Mouse (Mus musculus): ENCODE data around the gene Usp3.

Gene Usp3

DNA sequence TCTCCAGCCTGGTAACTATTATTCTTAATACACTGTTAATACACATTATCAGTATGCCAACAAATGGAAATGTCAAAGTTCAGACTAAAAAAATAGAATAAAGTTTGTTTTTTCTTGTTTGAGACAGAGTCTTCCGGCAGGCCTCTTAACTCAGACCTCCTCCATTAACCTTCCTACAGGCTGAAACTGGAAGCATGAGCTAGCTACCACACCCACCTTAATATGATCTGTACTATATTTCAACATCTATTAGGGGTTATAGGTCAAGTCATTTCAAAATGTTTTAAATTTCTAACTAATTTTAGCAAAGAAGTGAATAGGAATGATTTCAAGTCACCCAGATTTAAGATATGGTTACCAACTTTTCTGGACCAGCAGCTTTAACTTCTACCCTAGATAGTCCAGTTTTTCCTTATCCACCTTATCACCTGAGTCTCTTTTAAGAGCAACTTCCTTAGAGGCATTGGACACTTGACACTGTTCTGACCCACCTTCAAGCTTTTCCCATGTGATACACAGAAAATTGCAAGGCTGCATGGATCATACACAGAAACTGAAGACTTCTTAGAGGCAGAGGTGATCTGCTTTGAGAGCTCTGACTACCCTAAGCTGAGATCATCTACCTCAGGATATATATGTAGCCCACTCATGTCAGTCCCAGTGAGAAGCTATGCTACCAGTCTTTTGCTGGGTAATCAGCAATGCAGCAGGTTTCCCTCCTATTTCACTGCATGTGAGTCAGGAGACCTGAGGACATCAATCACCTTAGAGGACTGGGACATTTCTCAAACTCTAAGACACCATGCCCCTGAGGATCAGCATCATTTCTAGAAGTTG lies 17.7 kb downstream of the Usp3 start:
- DNase-seq (ENCODE audit: extremely low spot score, low read depth, low spot score): no peak

DNA sequence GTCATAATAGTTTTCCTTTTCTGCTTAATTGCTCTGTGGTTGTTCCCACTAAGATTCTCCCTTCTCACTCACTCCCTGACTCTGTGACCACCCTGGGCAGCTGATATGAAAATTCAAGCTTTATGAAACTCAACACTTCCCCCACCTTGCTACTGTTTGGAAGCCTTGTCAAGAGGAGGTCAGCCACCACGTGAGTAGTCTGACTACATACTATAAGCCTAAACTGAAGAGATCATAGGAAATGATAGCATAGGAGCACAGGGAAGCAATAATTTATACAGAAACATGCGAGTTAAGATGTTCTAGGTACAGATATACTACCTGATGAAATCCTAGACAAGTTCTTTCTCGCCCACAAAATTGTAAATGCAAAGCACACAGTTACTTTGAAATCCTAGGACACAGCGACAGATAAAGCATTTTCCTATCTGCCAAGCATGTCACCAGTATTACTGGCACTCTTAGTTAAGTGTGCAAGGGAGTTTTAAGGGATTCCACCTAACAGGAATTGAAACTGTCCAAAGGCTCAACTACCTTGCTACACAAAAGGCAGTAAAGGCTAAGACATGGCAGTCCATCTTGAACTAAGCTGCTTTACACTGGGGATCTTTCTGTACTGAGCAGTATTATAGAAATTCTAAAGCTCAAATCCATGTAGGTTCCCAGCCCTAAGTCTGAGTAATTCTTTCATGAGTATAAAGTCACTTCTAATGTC lies 20.8 kb downstream of the Usp3 start:
- DNase-seq (ENCODE audit: extremely low spot score, low read depth, low spot score): no peak

DNA sequence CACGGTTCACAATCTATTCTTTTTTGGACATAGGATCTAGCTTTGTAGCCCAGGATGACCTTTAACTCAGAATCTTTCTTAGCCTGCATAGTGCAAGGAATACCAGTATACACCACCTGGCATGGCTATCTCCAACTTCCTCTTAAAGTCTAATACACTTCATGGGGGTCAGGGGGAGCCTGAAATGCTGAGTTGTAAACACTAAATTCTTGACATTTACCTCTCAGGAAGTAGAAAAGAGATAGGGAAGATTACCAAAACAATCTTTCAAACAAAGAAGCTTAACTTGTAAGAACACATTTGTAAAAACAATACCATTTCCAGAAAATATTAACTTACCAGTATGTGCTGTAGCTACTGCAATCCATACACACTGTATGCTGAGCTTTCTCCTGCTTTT lies 30.7 kb downstream of the Usp3 start:
- no peak for DNase-seq (ENCODE audit: extremely low spot score, low read depth, low spot score)

DNA sequence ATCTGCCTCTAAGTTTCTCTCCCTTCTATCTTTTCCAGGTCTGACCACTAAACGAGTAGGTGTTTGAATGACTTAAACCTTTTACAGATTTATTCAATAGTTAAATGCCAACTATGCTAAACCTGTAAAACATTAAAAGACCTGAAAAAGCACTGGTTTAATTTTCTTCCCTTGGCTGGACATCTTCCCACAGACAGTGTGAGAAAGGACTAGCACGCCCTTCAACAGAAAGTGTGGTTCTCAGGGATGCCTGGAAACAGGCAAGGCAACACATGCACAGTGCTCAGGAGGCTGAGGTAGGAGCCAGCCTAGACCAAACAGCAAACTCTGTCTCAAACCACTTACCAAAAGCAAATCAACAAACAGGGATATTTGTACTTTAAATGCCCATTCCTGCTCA lies 31.4 kb downstream of the Usp3 start:
- DNase-seq (ENCODE audit: extremely low spot score, low read depth, low spot score): no peak

DNA sequence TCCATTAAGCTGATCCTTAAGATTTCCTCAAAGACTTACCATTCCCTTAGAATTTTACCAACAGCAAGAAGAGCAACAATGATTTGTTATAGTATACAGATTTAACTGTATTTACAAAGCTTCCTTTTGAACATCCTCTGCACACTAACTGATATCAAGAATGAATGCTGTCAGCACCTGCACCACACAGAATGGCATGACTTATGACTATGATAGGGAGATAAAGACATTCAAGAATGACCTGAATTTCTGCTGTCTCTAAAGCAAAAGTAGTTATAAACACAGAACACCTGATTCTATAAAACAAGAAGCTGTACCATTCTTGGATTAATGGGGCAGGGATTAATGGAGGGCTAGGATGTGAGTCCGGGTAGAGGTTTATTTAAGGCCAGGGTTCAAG lies 32.2 kb downstream of the Usp3 start:
- DNase-seq (ENCODE audit: extremely low spot score, low read depth, low spot score): no peak

DNA sequence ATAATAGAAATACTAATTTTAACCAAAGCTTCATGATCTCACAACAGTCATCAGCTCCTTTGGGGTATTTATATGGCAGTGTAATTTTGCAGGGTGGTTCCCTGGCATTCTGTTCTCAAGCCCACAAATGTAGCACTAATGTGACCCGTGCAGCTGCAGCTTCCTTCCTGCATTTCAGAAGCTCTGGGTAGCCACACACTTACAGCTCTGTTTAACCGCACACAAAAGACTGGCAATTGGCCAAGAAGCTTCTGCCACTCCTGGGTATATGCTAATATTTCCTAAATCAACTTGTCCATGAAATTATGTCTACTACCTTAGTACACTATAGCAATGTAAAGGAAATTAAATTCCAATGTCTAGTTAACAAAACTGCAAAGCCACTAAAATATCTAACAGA lies 32.6 kb downstream of the Usp3 start:
- DNase-seq (ENCODE audit: extremely low spot score, low read depth, low spot score): no peak

DNA sequence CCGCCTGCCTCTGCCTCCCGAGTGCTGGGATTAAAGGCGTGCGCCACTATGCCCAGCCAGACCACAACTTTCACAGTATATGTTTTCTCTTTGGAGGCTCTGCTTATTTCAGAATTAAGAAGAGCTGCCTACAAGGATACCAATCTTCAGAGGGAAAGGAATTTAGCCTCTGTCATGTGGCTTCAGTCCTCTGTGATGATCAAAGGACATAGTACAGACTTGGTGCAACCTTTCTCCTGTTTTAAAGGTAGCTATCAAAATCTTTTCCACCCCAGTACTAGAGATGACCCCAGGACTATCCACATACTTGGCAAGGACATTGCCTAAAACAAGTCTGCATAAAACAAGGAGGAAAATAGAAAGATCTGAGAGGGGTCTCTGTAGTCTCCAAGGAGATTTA lies 34.0 kb downstream of the Usp3 start:
- no peak for DNase-seq (ENCODE audit: extremely low spot score, low read depth, low spot score)

DNA sequence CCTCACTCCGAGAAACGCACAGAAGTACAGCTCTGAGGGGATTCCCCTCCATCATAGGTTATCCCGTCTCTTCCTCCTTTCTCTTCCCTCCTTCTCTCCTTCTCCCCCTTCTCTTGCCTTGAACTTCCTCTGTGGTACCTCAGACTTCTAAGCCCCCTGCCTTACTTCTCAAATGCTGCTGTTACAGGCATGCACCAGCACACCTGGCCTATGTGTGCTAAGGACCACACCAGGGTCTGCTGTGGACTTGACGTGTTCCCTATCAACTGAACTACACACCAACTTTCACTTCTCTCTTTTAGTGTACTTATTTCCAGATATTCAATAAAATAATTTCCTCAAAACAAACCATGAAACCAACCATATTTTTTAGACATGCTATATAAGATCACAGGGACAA lies 50.2 kb downstream of the Usp3 start:
- no peak for DNase-seq (ENCODE audit: extremely low spot score, low read depth, low spot score)

DNA sequence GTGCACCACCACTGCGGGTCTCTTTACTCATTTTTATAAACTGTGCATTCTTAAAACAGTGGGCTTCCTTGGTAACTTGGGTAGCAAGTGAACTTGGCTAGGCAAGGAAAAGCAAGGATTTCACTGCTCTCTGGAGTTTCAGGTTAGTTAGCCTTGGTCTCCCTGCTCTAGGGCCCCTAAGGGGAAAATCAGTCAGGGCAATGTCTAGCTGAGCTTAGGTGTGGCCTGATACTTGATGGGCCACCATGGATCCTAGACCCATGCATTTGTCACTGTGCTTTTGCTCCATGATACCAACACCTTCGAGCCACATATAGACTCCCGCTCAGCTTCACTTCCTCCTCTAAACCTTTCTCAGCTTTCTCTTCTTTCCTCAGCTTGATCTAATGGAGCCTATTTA lies 71.3 kb downstream of the Usp3 start:
- no peak for DNase-seq (ENCODE audit: extremely low spot score, low read depth, low spot score)

DNA sequence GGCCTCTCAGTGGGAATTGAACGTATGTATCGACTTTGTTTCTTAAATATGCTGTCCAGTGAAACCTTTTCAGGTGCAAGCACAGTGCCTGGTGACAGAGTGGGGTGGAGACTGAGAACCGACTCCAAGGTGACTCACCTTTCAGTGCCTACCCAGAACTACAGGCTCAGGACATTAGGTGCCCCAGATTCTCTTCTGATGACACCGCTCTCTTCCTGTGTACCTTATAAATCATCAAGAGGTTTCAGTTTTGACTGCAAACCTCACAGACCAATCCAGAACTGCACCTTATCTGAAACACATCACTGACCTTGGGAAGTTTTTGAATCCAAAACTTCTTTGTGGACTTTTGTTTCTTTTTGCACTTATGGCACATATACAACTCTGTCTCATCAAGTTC lies 72.6 kb downstream of the Usp3 start:
- DNase-seq (ENCODE audit: extremely low spot score, low read depth, low spot score): no peak

DNA sequence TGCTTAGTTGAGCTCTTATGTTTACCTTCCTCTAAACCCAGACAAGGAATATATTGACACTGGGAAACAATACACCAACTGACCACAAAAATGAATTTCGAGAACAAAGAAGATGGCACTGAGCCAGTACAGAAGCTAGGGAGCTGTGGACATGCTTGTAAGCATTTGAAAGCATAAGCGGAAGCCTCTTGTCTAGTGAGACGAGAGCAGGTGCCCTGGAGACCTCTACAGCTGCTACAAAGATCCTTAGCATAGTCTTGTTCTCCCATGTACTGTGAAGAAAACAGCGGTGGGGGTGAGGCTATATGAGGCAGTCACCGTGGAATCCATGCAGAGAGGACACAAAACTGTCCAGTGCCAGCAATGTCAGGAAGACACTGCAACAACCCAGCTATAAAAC lies 74.0 kb downstream of the Usp3 start:
- no peak for DNase-seq (ENCODE audit: extremely low spot score, low read depth, low spot score)

DNA sequence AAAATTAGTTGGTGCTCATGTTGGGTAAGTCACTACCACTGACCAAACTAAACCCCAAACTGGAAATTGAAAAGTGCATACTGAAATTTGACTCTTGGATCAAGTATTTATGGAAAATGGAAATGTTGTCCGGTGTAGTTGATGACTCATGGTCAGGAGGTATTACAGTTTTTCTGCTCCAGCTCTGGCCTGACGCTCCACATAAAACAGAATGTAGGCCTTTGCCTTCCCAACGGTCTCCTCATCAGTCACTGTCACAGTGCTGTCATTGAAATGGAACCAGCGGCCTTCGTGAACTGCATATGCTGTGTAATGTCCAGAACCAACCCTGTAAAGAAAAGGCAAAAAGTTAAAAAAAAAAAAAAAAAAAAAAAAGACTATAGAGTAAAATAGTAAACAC lies 74.7 kb downstream of the Usp3 start:
- DNase-seq (ENCODE audit: extremely low spot score, low read depth, low spot score): no peak

DNA sequence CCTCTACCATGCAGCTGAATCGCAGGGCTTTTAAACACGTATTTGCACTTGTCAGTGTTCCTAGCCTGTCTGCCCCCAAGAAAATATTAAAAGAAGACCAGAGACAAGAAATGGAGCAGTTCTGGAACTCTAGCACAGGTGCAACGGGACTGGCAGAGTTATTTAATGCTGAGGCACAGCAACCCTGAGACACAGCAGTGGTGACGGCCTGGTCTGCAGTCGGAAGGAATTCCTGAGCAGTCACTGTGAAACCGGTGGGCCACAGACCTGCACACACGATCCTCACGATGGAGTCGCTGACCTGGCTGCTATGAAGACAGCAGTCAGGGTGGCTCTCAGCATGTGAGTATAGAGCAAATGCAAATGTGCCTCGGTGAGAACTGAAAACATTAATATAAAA lies 75.2 kb downstream of the Usp3 start:
- no peak for DNase-seq (ENCODE audit: extremely low spot score, low read depth, low spot score)

DNA sequence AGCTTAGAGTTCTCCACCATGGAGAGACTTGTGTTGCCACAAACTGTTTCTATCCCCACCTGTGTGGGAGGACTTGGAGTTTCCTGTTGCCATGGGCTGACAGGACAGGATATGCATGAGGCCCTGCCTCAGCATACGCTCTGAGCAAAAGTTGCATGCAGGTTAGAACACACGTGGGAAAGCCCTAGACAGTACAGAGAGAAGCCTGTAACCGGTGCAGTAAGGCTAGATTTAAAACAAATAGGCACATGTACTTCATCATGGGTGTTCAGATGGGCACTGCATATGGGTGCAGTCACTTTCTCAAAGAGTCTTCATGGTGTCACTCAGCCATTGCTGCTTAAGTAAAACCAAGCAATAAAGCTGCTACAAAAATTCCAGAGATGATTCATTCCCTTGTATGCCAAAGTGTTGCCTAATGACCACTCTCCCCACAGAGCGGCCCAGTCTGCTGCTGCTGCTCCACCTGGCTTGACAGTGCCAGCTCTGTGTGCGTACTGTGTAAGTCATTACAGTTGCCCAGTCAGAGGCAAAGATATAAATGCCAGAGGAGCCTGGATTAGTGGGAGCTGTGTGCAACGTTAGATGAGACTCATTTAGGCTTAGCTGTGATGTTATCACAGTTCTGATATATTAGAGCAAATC lies 76.5 kb downstream of the Usp3 start:
- no peak for DNase-seq (ENCODE audit: extremely low spot score, low read depth, low spot score)

DNA sequence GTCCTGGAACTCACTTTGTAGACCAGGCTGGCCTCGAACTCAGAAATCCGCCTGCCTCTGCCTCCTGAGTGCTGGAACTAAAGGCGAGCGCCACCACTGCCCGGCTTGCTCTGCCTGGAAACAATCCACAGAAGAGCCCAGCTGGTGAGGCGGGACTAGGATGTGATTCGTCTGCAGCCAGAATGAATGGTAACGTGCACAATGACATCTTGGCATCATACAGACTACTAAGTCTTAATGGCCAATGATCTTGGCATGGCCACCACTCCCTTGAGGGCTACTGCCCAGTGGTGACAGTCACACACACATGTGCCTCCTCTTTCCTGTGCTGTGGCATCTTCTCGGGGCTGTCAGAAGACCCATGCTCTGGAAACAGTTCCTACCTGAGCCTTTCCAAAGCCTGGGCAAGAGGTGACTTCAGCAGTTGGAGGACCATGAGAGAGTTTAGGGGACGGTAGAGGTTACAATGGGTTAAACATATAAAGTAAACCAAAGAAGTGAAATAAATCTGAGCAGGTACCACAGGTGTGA lies 77.2 kb downstream of the Usp3 start:
- DNase-seq (ENCODE audit: extremely low spot score, low read depth, low spot score): no peak

DNA sequence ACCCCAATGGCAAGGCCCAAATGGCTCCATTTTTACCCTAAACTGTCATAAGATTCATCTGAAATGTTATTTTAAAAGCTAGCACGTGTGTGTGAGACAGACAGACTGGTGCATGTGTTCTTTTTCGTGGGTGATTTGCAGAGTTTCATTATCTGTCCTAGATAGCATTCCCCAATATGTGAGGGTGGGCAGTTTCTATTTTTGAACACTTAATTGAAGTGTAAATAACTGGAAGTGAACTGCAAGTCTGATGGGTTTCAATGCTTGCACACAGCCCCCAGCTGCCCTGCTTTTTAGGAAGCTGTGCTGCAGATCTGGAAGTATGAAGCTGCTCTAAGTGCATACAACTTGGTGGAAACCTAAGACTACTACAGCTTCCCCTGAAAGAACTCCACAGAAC lies 77.8 kb downstream of the Usp3 start:
- DNase-seq (ENCODE audit: extremely low spot score, low read depth, low spot score): no peak

DNA sequence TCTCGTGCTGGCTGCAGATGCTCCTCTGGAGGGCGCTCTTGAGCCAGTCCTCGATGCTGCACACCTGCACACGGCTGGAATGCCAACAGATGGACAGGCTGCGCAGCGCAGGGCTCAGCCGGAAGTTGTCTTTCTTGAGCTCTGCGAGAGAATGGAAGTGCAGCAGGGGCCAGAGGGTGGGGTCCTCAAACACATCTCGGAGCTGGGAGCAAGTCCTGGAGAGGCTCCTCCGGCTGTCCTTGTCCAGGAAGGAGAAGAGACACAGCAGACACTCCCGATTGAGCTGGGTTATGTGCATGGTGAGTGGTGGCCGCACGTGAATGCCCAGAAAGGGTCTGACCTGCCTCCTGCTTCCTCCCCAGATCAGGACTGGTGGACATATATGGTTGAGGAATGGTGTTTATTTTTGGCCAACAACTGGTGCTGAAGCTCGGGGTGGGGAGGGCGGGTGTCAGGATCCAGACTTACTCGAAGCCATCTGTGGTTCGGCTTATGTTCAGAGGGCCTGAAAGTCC lies 78.6 kb downstream of the Usp3 start, which contains the start of gene Fbxl22:
Gene Fbxl22 (minus strand): TSS at position 338 of the 515 bp plus-strand sequence.
- no peak for DNase-seq (ENCODE audit: extremely low spot score, low read depth, low spot score)

DNA sequence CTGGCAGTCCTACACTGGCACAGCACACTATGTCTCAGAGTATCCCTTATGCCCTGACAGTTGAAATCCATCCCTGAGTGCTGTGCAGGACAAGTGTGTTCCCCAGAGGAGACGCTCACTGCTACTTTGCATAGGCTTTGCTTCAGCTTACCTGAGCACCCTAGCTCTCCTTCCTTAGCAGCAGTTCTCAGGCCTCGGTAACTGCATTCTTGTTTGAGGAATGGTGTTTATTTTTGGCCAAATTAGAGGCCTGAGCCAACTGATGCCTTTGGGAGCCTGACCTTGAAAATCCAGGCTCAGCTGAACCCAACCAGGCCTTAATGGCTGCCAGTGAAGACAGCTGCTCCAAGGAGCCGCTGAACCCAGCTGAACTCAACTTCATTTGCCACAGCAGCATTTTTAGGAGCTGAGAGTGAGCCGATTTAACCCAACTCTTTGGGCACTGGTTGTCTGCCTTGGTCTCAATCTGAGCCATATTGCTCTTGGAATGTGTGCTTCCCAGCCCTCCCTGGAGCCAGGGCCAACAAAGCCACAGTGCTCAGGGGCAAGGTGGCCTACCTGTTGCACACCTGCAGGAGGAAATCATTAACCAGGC lies 79.2 kb downstream of the Usp3 start:
- no peak for DNase-seq (ENCODE audit: extremely low spot score, low read depth, low spot score)

DNA sequence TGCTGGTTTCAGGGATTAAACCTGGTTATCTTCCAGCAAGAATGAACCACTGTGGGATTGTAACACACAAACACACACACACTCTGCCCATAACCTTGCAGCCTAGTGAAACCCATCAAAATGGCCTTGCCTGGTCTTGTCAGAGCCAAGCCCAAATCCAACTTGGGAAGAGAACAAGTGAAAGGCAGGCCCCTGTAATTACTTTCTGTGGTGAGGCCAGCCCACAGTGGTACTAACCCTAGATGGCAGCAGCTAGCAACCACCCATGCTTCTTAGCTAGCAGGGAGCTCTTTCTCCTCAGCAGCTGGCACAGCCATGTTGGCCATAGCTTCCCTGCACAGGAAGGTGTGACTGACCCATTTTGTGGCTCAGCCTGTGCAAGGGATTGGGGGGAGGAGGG lies 79.8 kb downstream of the Usp3 start:
- DNase-seq (ENCODE audit: extremely low spot score, low read depth, low spot score): no peak

DNA sequence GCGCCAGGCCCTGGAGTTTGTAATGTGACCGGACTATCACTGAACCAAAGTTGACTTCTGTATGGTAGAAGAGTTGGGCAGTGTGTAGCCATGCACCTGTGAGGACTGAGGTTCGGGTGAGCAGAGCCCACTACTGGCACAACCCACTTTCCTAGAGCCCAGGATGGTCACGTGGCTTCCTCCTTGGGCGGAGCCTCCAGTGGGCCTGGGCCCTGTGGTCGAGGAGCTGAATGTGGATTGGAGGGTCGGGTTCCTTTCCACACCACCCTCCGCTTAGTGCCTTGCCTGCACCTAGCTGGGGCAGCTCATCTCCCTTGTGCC lies 80.6 kb downstream of the Usp3 start:
- DNase-seq (ENCODE audit: extremely low spot score, low read depth, low spot score): peak; percentile 66

DNA sequence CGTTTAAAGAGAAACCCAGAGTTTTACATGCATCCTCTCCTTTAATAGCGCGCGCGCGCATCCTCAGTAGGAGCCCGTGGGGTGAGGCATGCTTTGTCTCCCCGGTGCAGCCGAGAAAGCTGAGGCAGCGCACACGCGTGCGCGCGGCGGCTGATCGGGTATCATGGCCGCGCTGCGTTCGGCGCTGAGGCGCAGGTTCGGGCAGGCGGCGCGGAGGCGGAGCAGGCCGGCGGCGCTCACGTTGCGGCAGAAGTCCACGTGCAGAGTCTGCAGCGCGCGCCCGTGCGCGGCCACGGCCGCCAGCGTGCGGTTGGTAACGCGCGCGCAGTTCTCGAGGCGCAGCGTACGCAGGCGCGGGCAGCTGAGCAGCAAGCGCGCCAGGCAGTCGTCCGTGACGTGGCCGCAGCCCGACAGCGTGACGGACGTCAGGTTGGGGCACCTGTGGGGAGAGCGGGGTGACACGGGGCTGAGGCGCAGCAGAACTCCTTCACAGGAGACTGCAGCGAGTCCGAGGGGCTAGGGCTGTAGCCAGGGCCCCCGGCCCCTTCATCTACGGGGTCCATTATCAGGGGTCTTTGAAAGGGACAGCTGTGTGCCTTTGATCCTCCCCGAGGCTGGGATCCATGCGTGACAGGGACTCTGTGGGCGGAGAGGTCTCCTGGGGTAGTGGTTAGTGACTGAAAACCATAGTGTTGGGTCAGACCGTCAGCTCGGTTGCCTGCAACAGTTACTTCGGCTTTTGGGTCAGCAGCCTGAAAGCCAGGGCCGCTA lies 81.2 kb downstream of the Usp3 start:
- peak; percentile 73 for DNase-seq (ENCODE audit: extremely low spot score, low read depth, low spot score)

Measured in hindlimb bud, embryonic 11.5 days (tissue).